Mouse (Mus musculus) kidney, embryonic 14.5 days (tissue): Measurements from ENCODE around the gene Etl4. TPM values are rescaled to one million over a fixed set of nuclear protein-coding genes. Genes with fewer than 3 reads are reported as not detected.
A peak's percentile ranks its signal among the peaks of the same experiment; 100 is the strongest.

ENCODE experiments used
- ATAC-seq: fragments of 200-750 bp; cut with Nextera tagmentation; 2 replicates; pipeline ENCODE4 v1.8.0; 2017; ENCODE audit warnings: moderate number of reproducible peaks, mild to moderate bottlenecking, moderate TSS enrichment, moderate library complexity; ENCODE audit not compliant: low FRiP score, low TSS enrichment
- H3K27ac ChIP-seq: fragments of 300-500 bp; sonication (generic); 2 replicates; pipeline ENCODE4 v1.5.1; 2014; ENCODE audit warnings: low read depth, mild to moderate bottlenecking, low read length, moderate library complexity, mixed read lengths
- H3K27me3 ChIP-seq: fragments of 300-500 bp; sonication (generic); 2 replicates; pipeline ENCODE4 v1.6.1; 2014; ENCODE audit warnings: mild to moderate bottlenecking, low read length; ENCODE audit not compliant: control insufficient read depth, insufficient read depth
- H3K36me3 ChIP-seq: fragments of 300-500 bp; sonication (generic); 2 replicates; pipeline ENCODE4 v1.6.1; 2014; ENCODE audit warnings: low read length, mixed read lengths; ENCODE audit not compliant: control insufficient read depth, insufficient read depth
- H3K4me1 ChIP-seq: fragments of 300-500 bp; sonication (generic); 2 replicates; pipeline ENCODE4 v1.6.1; 2014; ENCODE audit warnings: low read length, mixed read lengths; ENCODE audit not compliant: control insufficient read depth, insufficient read depth
- H3K4me2 ChIP-seq: fragments of 300-500 bp; sonication (generic); replicated peaks from 2 replicates; pipeline ENCODE4 v1.6.1; 2014; ENCODE audit warnings: low read depth, mild to moderate bottlenecking, low read length
- H3K4me3 ChIP-seq: fragments of 300-500 bp; sonication (generic); 2 replicates; pipeline ENCODE4 v1.5.1; 2014; ENCODE audit warnings: mild to moderate bottlenecking, low read length
- H3K9ac ChIP-seq: fragments of 300-500 bp; sonication (generic); 2 replicates; pipeline ENCODE4 v1.6.1; 2014; ENCODE audit warnings: low read depth, mild to moderate bottlenecking, low read length, moderate library complexity
- H3K9me3 ChIP-seq: fragments of 300-500 bp; sonication (generic); 2 replicates; pipeline ENCODE4 v1.6.1; 2016; ENCODE audit warnings: low read length; ENCODE audit not compliant: control insufficient read depth
- WGBS: fragments of 180-500 bp; shearing (Covaris S2); extraction: QIAGEN DNeasy Blood & Tissue Kit; methylation state at CpG from one replicate; pipeline ENCODE4 v1.1.7; 2014; 5-methylcytosine and 5-hydroxymethylcytosine counted together
- polyA plus RNA-seq: library from polyadenylated mRNA; unstranded; fragments of >200 nt; fragmentation: Nextera tagmentation; extraction: Ambion mirVana; gene quantifications from 2 replicates; pipeline ENCODE4 v1.2.1, GENCODE M21; 2014

The Etl4 gene
- polyA plus RNA-seq, 1 experiment from 2014 or later = 93.8 TPM

DNA sequence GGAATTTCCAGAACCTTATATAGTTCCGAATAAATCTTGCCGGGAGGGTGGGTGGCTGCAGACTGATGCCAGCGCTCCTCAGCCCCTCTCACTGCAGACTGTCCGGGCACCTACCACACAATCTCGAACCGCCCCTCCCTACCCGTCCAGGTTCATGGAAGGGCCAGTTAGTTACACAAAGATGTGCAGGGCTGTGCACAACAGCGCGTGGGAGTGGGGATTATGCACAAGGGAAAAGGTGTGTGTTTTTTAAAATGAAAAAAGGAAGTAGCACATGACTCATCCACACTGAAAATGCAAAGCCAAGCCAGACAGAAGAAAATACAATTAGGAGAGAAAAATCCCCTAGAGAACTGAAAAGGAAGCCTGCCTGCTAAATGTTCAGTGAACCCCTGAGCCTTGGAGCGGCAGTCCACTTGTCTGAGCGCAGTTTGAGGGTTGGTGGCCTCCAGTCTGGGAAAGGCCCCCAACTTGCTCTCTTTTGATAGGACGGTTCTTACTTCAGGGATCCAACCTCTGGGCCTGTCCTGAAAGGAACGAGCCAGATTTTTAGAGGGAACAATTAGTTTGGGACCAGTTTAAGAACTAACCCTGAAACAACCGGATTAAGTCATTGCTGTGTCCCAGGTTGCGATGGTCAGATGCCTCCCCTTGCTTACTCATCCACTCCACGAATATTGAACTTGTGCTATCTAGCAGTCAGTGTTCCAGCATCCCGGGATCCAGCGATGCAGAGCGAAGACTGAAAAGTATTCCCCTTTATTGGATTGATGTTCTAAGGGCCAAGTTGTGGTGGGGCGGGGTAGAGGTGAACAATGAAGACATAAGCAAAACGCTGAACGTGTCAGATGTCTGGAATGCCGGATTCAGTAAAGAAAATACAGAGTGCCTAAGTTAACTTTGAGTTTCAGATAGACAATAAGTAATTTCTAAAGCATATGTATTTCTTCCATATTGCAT, 611.3 kb downstream of the Etl4 start:
- Histone ChIP-seq H3K27me3 (no peaks in the 10 kb centered on the region), H3K9me3 (no peaks in the 10 kb centered on the region), H3K36me3 (no peaks in the 10 kb centered on the region), H3K4me1 (peaks cover 11% of the 10 kb centered on the region; the same call in 1 of the 2 replicates), H3K9ac (peak overlapping the region; percentile 77), H3K4me2 (peak overlapping the region; percentile 73), H3K27ac (peak overlapping the region; percentile 93), H3K4me3 (peak overlapping the region; percentile 73)
- 13% methylated on average over 23 of the region's 23 CpGs for WGBS
- peak; percentile 63; the same call in 1 of the 2 replicates for ATAC-seq

GRCm38 (mm10) chr2:20521686-20522285, 612.2 kb downstream of the Etl4 start:
- Histone ChIP-seq H3K9me3 (no peaks in the 10 kb centered on the region), H3K27me3 (no peaks in the 10 kb centered on the region), H3K4me2 (peak overlapping the region; percentile 73), H3K36me3 (no peaks in the 10 kb centered on the region), H3K4me3 (peak overlapping the region; percentile 73), H3K4me1 (peaks cover 14% of the 10 kb centered on the region; the same call in 1 of the 2 replicates), H3K9ac (peak overlapping the region; percentile 36; the same call in 1 of the 2 replicates), H3K27ac (no peak overlapping the region)
- WGBS = 56% methylated on average over 11 of the region's 11 CpGs
- no peak for ATAC-seq

- no peak for ATAC-seq
- Histone ChIP-seq H3K4me1 (peaks cover 17% of the 10 kb centered on the region; the same call in 1 of the 2 replicates), H3K4me2 (no peak overlapping the region), H3K27me3 (no peaks in the 10 kb centered on the region), H3K27ac (no peak overlapping the region), H3K9me3 (no peaks in the 10 kb centered on the region), H3K9ac (no peak overlapping the region), H3K36me3 (no peaks in the 10 kb centered on the region), H3K4me3 (no peak overlapping the region)
- WGBS = 83% methylated on average over 3 of the region's 3 CpGs
Measured at GRCm38 (mm10) chr2:20523636-20524035, 614.1 kb downstream of the Etl4 start.

GRCm38 (mm10) chr2:20525879-20526593, 616.5 kb downstream of the Etl4 start:
- H3K4me2 ChIP-seq = no peak overlapping the region
- peaks cover 17% of the 10 kb centered on the region; the same call in 1 of the 2 replicates for H3K4me1 ChIP-seq
- no peak overlapping the region for H3K9ac ChIP-seq
- WGBS = 34% methylated on average over 4 of the region's 4 CpGs
- H3K9me3 ChIP-seq = no peaks in the 10 kb centered on the region
- ATAC-seq = peak; percentile 45; the same call in 1 of the 2 replicates
- no peak overlapping the region for H3K4me3 ChIP-seq
- H3K27ac ChIP-seq = peak overlapping the region; percentile 4; the same call in 1 of the 2 replicates
- no peaks in the 10 kb centered on the region for H3K27me3 ChIP-seq
- peaks cover 15% of the 10 kb centered on the region for H3K36me3 ChIP-seq

- no peak overlapping the region for H3K4me3 ChIP-seq
- WGBS = 92% methylated on average over 3 of the region's 3 CpGs
- H3K9me3 ChIP-seq = no peaks in the 10 kb centered on the region
- H3K4me2 ChIP-seq = no peak overlapping the region
- H3K27me3 ChIP-seq = no peaks in the 10 kb centered on the region
- no peak for ATAC-seq
- H3K4me1 ChIP-seq = peaks cover 12% of the 10 kb centered on the region; the same call in 1 of the 2 replicates
- H3K9ac ChIP-seq = no peak overlapping the region
- peaks cover 18% of the 10 kb centered on the region for H3K36me3 ChIP-seq
- no peak overlapping the region for H3K27ac ChIP-seq
Measured at GRCm38 (mm10) chr2:20526856-20527255, 617.3 kb downstream of the Etl4 start.

GRCm38 (mm10) chr2:20532623-20533022, 623.0 kb downstream of the Etl4 start:
- 16% methylated on average over 3 of the region's 3 CpGs for WGBS
- no peak for ATAC-seq
- no peaks in the 10 kb centered on the region for H3K9me3 ChIP-seq
- no peak overlapping the region for H3K4me3 ChIP-seq
- no peak overlapping the region for H3K9ac ChIP-seq
- no peak overlapping the region for H3K4me2 ChIP-seq
- H3K4me1 ChIP-seq = no peaks in the 10 kb centered on the region; the same call in 1 of the 2 replicates
- no peak overlapping the region for H3K27ac ChIP-seq
- H3K27me3 ChIP-seq = no peaks in the 10 kb centered on the region
- H3K36me3 ChIP-seq = peaks cover 28% of the 10 kb centered on the region

- H3K9ac ChIP-seq = no peak overlapping the region
- 73% methylated on average over 6 of the region's 6 CpGs for WGBS
- no peak overlapping the region for H3K4me3 ChIP-seq
- peaks cover 19% of the 10 kb centered on the region for H3K36me3 ChIP-seq
- no peak overlapping the region for H3K4me2 ChIP-seq
- H3K27ac ChIP-seq = no peak overlapping the region
- ATAC-seq = no peak
- H3K9me3 ChIP-seq = 0 out of 2 replicates have a peak, but pooled peaks cover 2% of the 10 kb centered on the region
- no peaks in the 10 kb centered on the region for H3K27me3 ChIP-seq
- no peaks in the 10 kb centered on the region for H3K4me1 ChIP-seq
Measured at GRCm38 (mm10) chr2:20537785-20538184, 628.2 kb downstream of the Etl4 start.

GRCm38 (mm10) chr2:20538871-20539270, 629.3 kb downstream of the Etl4 start:
- H3K9ac ChIP-seq = no peak overlapping the region
- 80% methylated on average over 4 of the region's 4 CpGs for WGBS
- ATAC-seq = no peak
- H3K9me3 ChIP-seq = 0 out of 2 replicates have a peak, but pooled peaks cover 2% of the 10 kb centered on the region
- H3K27ac ChIP-seq = no peak overlapping the region
- H3K4me2 ChIP-seq = no peak overlapping the region
- peaks cover 20% of the 10 kb centered on the region for H3K36me3 ChIP-seq
- H3K27me3 ChIP-seq = no peaks in the 10 kb centered on the region
- H3K4me1 ChIP-seq = no peaks in the 10 kb centered on the region
- H3K4me3 ChIP-seq = no peak overlapping the region
